Mouse (Mus musculus) inflammation-experienced regulatory T-cells, adult 6 months (primary cell): ENCODE measurements around the gene Gm5485. TPM values are rescaled to one million over a fixed set of nuclear protein-coding genes. Genes with fewer than 3 reads are reported as not detected.

Source experiments
- ATAC-seq: one replicate; pipeline ENCODE4 v1.8.0; 2017
- polyA plus RNA-seq, 3 experiments: library from polyadenylated mRNA; unstranded; fragments of 100-300 nt; shearing (Covaris generic); gene quantifications; one replicate each; pipeline ENCODE4 v1.2.1; 2017

Gene Gm5485
- polyA plus RNA-seq, 3 experiments from 2014 or later = 0.56 TPM; not detected in 2

GRCm38 (mm10) chr16:48368096-48368495 lies 44.1 kb downstream of the Gm5485 start:
- ATAC-seq = no peak

DNA sequence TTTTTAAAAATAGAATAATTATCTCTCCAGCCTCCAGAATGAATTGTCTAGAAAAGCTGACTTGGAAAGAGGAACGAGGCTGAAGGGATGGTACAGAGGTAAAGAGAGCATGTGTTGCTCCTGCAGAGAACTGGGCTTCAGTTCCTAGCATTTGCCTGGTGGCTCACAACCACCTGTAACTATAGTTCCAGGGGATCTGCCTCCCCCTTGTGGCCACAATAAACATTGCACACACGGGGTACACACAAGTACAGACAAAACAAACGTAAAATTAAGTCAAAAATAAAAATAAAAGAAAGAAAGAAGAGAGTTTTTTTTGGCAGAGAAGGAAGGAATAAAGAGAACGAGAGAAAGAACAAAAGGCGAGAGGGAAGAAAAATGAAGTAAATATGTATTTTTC lies 45.4 kb downstream of the Gm5485 start:
- no peak for ATAC-seq

- no peak for ATAC-seq
Measured at GRCm38 (mm10) chr16:48360887-48361286, 51.3 kb downstream of the Gm5485 start.

- ATAC-seq = no peak
Measured at GRCm38 (mm10) chr16:48356417-48356816, 55.8 kb downstream of the Gm5485 start.

DNA sequence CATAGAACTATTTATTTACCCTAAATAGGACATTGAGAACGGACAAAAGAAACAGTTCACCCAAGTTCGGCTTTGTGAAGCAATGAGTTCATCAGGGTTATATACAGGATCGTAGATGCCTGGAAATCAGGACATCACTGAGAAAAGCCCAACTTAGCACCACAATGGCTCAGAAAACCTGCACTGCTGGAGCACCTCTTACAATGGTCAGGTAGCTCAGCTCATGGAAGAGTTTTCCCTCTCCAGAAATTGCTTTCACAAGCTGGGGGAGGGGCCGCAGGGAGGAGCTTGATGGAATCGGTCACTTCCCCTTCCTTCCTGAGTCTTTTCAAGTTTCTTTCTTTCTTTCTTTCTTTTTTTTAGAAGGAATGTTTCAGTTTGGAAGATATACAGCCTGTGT lies 56.5 kb downstream of the Gm5485 start:
- no peak for ATAC-seq

Other genes with a start within 250 kb of the Gm5485 start
- not detected for gene Dppa4, start 128.7 kb downstream of the Gm5485 start, polyA plus RNA-seq
- gene Dppa2, start 108.5 kb downstream of the Gm5485 start, polyA plus RNA-seq = not detected
- 1 to 10 TPM in 1 of 3 experiments, under 1 TPM in 2; 0.18 to 1.4 (median 0.67) TPM for gene Morc1, start 18.8 kb upstream of the Gm5485 start, polyA plus RNA-seq